Mouse (Mus musculus) limb, embryonic 15.5 days (tissue): Measurements from ENCODE around the gene Rnpep. TPM values are rescaled to one million over a fixed set of nuclear protein-coding genes. Genes with fewer than 3 reads are reported as not detected.

Source experiments
- ATAC-seq: fragments of 200-750 bp; cut with Nextera tagmentation; 2 replicates; pipeline ENCODE4 v1.8.0; 2017; ENCODE audit warnings: low read depth, moderate TSS enrichment; ENCODE audit not compliant: insufficient number of reproducible peaks, low FRiP score, low TSS enrichment
- H3K27ac ChIP-seq: fragments of 300-500 bp; sonication (generic); 2 replicates; pipeline ENCODE4 v1.5.1; 2015; ENCODE audit warnings: moderate library complexity, mild to moderate bottlenecking, inconsistent platforms
- H3K27me3 ChIP-seq: fragments of 300-500 bp; sonication (generic); 2 replicates; pipeline ENCODE4 v1.6.1; 2015; ENCODE audit warnings: inconsistent platforms
- H3K36me3 ChIP-seq: fragments of 300-500 bp; sonication (generic); 2 replicates; pipeline ENCODE4 v1.6.1; 2015; ENCODE audit warnings: inconsistent platforms
- H3K4me1 ChIP-seq: fragments of 300-500 bp; sonication (generic); 2 replicates; pipeline ENCODE4 v1.6.1; 2015; ENCODE audit warnings: inconsistent platforms
- H3K4me2 ChIP-seq: fragments of 300-500 bp; sonication (generic); 2 replicates; pipeline ENCODE4 v1.6.1; 2015; ENCODE audit warnings: mild to moderate bottlenecking, inconsistent platforms
- H3K4me3 ChIP-seq: fragments of 300-500 bp; sonication (generic); 2 replicates; pipeline ENCODE4 v1.5.1; 2015; ENCODE audit warnings: mild to moderate bottlenecking, inconsistent platforms
- H3K9ac ChIP-seq: fragments of 300-500 bp; sonication (generic); 2 replicates; pipeline ENCODE4 v1.6.1; 2015; ENCODE audit warnings: inconsistent platforms
- H3K9me3 ChIP-seq: fragments of 300-500 bp; sonication (generic); 2 replicates; pipeline ENCODE4 v1.6.1; 2016; ENCODE audit warnings: inconsistent platforms
- WGBS: fragments of 180-500 bp; shearing (Covaris S2); methylation state at CpG from one replicate; pipeline ENCODE4 v1.1.7; 2015; 5-methylcytosine and 5-hydroxymethylcytosine counted together
- polyA plus RNA-seq: library from polyadenylated mRNA; unstranded; fragments of >200 nt; fragmentation: Nextera tagmentation; extraction: Ambion mirVana; gene quantifications from 2 replicates; pipeline ENCODE4 v1.2.1, GENCODE M21; 2015

Gene Rnpep
- polyA plus RNA-seq, 1 experiment from 2014 or later, result 84.7 TPM

- peak overlapping the region; percentile 90 for H3K27ac ChIP-seq
- peak overlapping the region; percentile 70 for H3K4me3 ChIP-seq
- H3K36me3 ChIP-seq, result peaks cover 18% of the 10 kb centered on the region
- H3K9ac ChIP-seq, result peak overlapping the region; percentile 78
- no peak for ATAC-seq
- no peaks in the 10 kb centered on the region for H3K27me3 ChIP-seq
- peak overlapping the region; percentile 72 for H3K4me2 ChIP-seq
- 31% methylated on average over 13 of the region's 13 CpGs for WGBS
- H3K9me3 ChIP-seq, result no peaks in the 10 kb centered on the region
- peaks cover 18% of the 10 kb centered on the region for H3K4me1 ChIP-seq
Measured at GRCm38 (mm10) chr1:135282536-135283286, 1.2 kb downstream of the Rnpep start.

DNA sequence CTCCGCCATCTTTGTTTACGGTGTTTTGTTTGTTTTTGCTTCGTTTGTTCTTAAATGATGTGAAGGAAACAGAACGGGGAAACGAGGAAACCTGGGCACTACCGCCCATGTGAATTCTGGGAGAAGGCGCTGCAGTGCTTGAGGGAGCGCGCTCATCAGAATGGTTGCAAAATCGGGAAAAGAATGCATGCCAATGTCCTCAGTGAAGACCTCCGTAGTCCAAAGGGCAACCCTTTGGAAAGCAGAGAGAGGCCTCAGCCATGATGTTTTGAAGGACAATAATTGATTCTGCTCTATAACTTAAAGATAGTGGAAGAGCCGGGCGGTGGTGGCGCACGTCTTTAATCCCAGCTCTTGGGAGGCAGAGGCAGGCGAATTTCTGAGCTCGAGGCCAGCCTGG is 2.0 kb downstream of the Rnpep start:
- no peak overlapping the region for H3K4me2 ChIP-seq
- H3K27ac ChIP-seq, result no peak overlapping the region
- ATAC-seq, result no peak
- H3K4me3 ChIP-seq, result no peak overlapping the region
- H3K9me3 ChIP-seq, result no peaks in the 10 kb centered on the region
- H3K9ac ChIP-seq, result no peak overlapping the region
- no peaks in the 10 kb centered on the region for H3K27me3 ChIP-seq
- WGBS, result 95% methylated on average over 17 of the region's 17 CpGs
- peaks cover 27% of the 10 kb centered on the region for H3K36me3 ChIP-seq
- H3K4me1 ChIP-seq, result peaks cover 18% of the 10 kb centered on the region

DNA sequence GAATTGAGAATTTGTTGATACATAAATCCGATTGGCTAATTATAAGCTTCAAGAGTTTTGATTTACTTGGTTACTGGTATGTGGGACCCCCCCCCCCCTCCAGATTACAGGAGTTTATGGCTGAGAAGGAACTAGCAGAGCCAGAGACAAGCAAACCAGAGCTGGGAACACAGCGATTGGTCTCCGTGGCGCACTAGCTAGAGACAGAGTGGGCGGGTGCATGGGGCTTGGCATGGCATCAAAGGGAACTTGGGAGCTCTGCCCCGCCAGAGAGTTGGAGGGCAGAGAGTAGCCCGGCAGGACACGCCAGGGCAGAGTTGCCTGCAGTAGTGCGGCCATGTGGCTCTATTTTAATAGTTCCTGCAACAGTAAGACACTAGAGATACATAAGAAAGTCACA is 3.2 kb downstream of the Rnpep start:
- H3K36me3 ChIP-seq, result peaks cover 38% of the 10 kb centered on the region
- no peak for ATAC-seq
- H3K27me3 ChIP-seq, result no peaks in the 10 kb centered on the region
- no peaks in the 10 kb centered on the region for H3K9me3 ChIP-seq
- peaks cover 18% of the 10 kb centered on the region for H3K4me1 ChIP-seq
- no peak overlapping the region for H3K9ac ChIP-seq
- H3K4me2 ChIP-seq, result no peak overlapping the region
- H3K4me3 ChIP-seq, result no peak overlapping the region
- WGBS, result 48% methylated on average over 9 of the region's 9 CpGs
- no peak overlapping the region for H3K27ac ChIP-seq

GRCm38 (mm10) chr1:135271371-135271770 is 12.5 kb downstream of the Rnpep start:
- Histone ChIP-seq H3K36me3 (peaks cover 70% of the 10 kb centered on the region), H3K9ac (no peak overlapping the region), H3K4me1 (no peaks in the 10 kb centered on the region), H3K27me3 (no peaks in the 10 kb centered on the region), H3K27ac (no peak overlapping the region), H3K4me3 (no peak overlapping the region), H3K9me3 (no peaks in the 10 kb centered on the region), H3K4me2 (no peak overlapping the region)
- 90% methylated on average over 9 of the region's 9 CpGs for WGBS
- no peak for ATAC-seq

- WGBS, result 71% methylated on average over 10 of the region's 10 CpGs
- ATAC-seq, result no peak
- H3K36me3 ChIP-seq, result peaks cover 83% of the 10 kb centered on the region
Measured at GRCm38 (mm10) chr1:135267663-135268446, 16.0 kb downstream of the Rnpep start.

GRCm38 (mm10) chr1:135265834-135266233 is 18.1 kb downstream of the Rnpep start:
- Histone ChIP-seq H3K4me2 (no peak overlapping the region), H3K4me3 (no peak overlapping the region), H3K4me1 (0 out of 2 replicates have a peak, but pooled peaks cover 5% of the 10 kb centered on the region), H3K36me3 (peaks cover 79% of the 10 kb centered on the region), H3K9me3 (no peaks in the 10 kb centered on the region), H3K9ac (no peak overlapping the region), H3K27ac (no peak overlapping the region), H3K27me3 (no peaks in the 10 kb centered on the region)
- no peak for ATAC-seq
- WGBS, result 84% methylated on average over 5 of the region's 5 CpGs

More at GRCm38 (mm10) chr1:135267663-135268446, 16.0 kb downstream of the Rnpep start:
- Histone ChIP-seq H3K9me3 (no peaks in the 10 kb centered on the region), H3K27me3 (no peaks in the 10 kb centered on the region), H3K4me2 (no peak overlapping the region), H3K9ac (no peak overlapping the region), H3K27ac (no peak overlapping the region; the same call in 1 of the 2 replicates), H3K4me3 (no peak overlapping the region), H3K4me1 (no peaks in the 10 kb centered on the region)

- no peak overlapping the region for H3K4me2 ChIP-seq
- 80% methylated on average over 9 of the region's 9 CpGs for WGBS
- no peak overlapping the region for H3K4me3 ChIP-seq
- H3K4me1 ChIP-seq, result peaks cover 15% of the 10 kb centered on the region
- H3K27me3 ChIP-seq, result no peaks in the 10 kb centered on the region
- H3K27ac ChIP-seq, result no peak overlapping the region
- ATAC-seq, result no peak
- H3K36me3 ChIP-seq, result peaks cover 66% of the 10 kb centered on the region
- no peak overlapping the region for H3K9ac ChIP-seq
- H3K9me3 ChIP-seq, result no peaks in the 10 kb centered on the region
Measured at GRCm38 (mm10) chr1:135263316-135263715, 20.6 kb downstream of the Rnpep start.

DNA sequence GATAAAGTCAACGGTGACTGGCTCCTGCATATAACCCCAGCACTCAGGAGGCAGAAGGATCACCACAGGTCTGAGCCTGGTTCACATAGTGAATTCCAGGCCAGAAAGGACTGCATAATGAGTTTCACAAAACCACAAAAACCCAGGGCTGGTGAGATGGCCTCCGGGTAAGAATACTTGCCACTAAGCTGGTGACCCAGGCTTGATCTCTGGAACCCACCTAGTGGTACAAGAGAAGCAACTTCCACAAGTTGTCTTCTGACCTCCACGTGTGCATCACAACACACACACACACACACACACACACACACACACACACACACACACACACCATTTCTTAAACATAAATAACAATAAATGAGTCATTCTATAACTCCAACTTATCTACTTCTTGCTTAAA is 21.6 kb downstream of the Rnpep start:
- H3K9me3 ChIP-seq, result no peaks in the 10 kb centered on the region
- no peak overlapping the region for H3K27ac ChIP-seq
- peaks cover 58% of the 10 kb centered on the region for H3K36me3 ChIP-seq
- ATAC-seq, result no peak
- no peak overlapping the region for H3K4me2 ChIP-seq
- H3K4me3 ChIP-seq, result no peak overlapping the region
- H3K4me1 ChIP-seq, result peaks cover 19% of the 10 kb centered on the region
- H3K9ac ChIP-seq, result no peak overlapping the region
- H3K27me3 ChIP-seq, result no peaks in the 10 kb centered on the region
- WGBS, result 91% methylated on average over 3 of the region's 3 CpGs

GRCm38 (mm10) chr1:135260931-135261330 is 23.0 kb downstream of the Rnpep start:
- Histone ChIP-seq H3K36me3 (peaks cover 44% of the 10 kb centered on the region), H3K27ac (no peak overlapping the region), H3K4me2 (no peak overlapping the region), H3K27me3 (no peaks in the 10 kb centered on the region), H3K4me1 (peaks cover 22% of the 10 kb centered on the region), H3K4me3 (no peak overlapping the region), H3K9ac (no peak overlapping the region), H3K9me3 (no peaks in the 10 kb centered on the region)
- WGBS, result 63% methylated on average over 6 of the region's 6 CpGs
- no peak for ATAC-seq

DNA sequence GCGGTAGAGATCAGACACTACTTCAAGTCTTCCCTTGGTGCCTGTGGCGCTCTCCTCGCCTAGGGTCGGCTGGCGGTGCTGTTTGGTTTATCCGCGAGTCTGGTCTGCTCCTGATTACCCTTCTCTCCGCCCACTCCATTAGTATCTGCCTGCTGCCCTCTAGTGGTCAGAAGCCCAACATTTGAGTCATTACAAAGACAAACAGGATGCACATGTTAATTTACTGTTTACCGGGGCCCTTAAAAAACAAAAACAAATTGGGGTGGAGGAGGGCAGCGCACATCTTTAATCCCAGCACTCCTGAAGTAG is 24.8 kb downstream of the Rnpep start:
- Histone ChIP-seq H3K27ac (peak overlapping the region; percentile 81), H3K27me3 (no peaks in the 10 kb centered on the region), H3K4me2 (peak overlapping the region; percentile 60), H3K4me3 (peak overlapping the region; percentile 31), H3K9ac (no peak overlapping the region), H3K9me3 (no peaks in the 10 kb centered on the region), H3K36me3 (peaks cover 26% of the 10 kb centered on the region), H3K4me1 (peaks cover 26% of the 10 kb centered on the region)
- ATAC-seq, result no peak
- WGBS, result under 1% methylated on average over 10 of the region's 10 CpGs

- H3K4me1 ChIP-seq, result peaks cover 26% of the 10 kb centered on the region
- peak; percentile 30 for ATAC-seq
- peak within 1 kb of the TSS; percentile 81 for H3K27ac ChIP-seq
- H3K4me2 ChIP-seq, result peak within 1 kb of the TSS; percentile 60
- no peaks in the 10 kb centered on the region for H3K27me3 ChIP-seq
- H3K9ac ChIP-seq, result no peak within 1 kb of the TSS
- H3K36me3 ChIP-seq, result peaks cover 21% of the 10 kb centered on the region
- H3K4me3 ChIP-seq, result peak within 1 kb of the TSS; percentile 31
- no peaks in the 10 kb centered on the region for H3K9me3 ChIP-seq
- 9% methylated on average over 19 of the region's 19 CpGs for WGBS
Measured at GRCm38 (mm10) chr1:135258380-135259127, 25.3 kb downstream of the Rnpep start, which contains the start of gene Elf3. Elf3 (minus strand) TSS chr1:135258568.
